Mouse (Mus musculus): ENCODE data around the gene Pxdc1.

DNA sequence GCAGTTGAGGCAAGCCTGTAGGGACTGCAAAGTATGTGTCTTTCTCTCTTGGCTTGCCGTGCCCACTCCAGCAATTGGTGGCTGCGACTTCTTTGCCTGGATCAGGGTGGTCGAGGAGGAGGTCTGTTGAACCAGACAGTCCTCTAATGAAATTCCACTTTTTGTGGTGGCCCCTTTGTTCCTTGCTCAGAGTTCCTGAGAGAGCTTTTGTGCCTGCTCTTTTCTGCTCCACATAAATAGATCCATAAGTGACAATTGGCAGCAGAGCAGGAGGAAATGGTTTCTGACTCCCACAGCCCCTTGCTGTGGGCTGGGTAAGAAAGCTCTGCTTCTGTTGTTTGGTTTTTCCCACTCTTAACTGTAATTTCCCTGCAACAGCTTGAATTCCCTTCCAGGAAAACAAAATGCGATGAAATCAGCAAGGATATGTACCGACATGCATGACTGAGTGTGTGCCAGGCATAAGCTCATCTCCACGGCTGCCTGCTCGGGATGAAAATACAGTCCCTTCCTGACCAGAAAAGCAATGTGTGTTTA, 22.6 kb upstream of the Pxdc1 start:
- TF ChIP-seq GATA1 (IDR thresholded peaks at IDR 0.05; ENCODE audit: borderline replicate concordance, low read length): no peak
- no peak for TF ChIP-seq FLI1 (IDR thresholded peaks at IDR 0.05; ENCODE audit: low read length)

Measured in megakaryocyte, embryonic 14.5 days (primary cell).